In the genomic region with DNA sequence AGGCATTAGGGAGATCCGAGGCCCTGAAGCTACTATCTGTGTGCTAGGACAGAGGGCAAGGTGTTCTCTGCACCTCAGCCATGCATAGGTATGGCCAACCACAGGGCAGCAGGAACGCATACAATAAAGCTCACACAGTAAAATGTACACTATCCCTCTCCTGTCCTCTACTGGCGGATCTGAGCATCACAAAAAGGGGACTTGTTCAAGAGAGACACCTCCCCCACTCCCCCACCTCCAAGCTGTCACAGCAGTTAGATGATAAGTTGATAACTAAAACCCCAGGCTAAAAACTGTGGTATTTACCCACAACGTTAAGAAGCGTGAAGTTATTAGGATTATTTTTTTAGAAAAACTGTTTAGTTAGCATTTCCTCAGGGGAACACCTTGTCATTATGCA, we compare ENCODE assay signal across 17 mouse cellular contexts.
DNase-seq lines count a peak whose midpoint lies in the region; ATAC-seq and TF ChIP-seq lines count a peak whose summit lies in the region.
"Had no signal": no experiment of that assay in that cellular context is flagged by ENCODE, and none has a peak within 500 bp of the region (broad histone marks: within the 10 kb centered on the region; RNA-seq: fewer than 3 reads in every experiment).

No protein-coding gene starts in this region.

- DNase-seq in limb, embryonic 10.5 days (ENCODE audit: low spot score) = no peak
- peak; percentile 9 for DNase-seq in thymus, adult 2 months
- no peak for DNase-seq in thymus, adult 18-20 months
- DNase-seq: cerebellum, postnatal 14 days; embryo, embryonic 11 days; gastrocnemius, postnatal 14 days; heart, adult 2 months; kidney, adult 11 months; kidney, postnatal 14 days; liver, embryonic 13.5 days had no signal

- H3K9me3 ChIP-seq in limb, embryonic 15.5 days = no peaks in the 10 kb centered on the region
- 0 out of 2 replicates have a peak, but pooled peaks cover 2% of the 10 kb centered on the region for H3K9me3 ChIP-seq in limb, embryonic 10.5 days (replicated peaks)
- peaks cover 13% of the 10 kb centered on the region for H3K9me3 ChIP-seq in E14TG2a.4 (ENCODE audit: low read length)
- H3K9me3 ChIP-seq in heart, embryonic 11.5 days (replicated peaks; ENCODE audit: control insufficient read depth, low read length) = no peaks in the 10 kb centered on the region
- H3K9me3 ChIP-seq: embryonic facial prominence, embryonic 15.5 days; liver, embryonic 13.5 days had no signal

- no peak overlapping the region for H3K27ac ChIP-seq in limb, embryonic 15.5 days
- H3K27ac ChIP-seq in limb, embryonic 10.5 days = no peak overlapping the region
- no peak overlapping the region for H3K27ac ChIP-seq in thymus, adult 2 months (ENCODE audit: control insufficient read depth, insufficient read depth, low read length)
- no peak overlapping the region for H3K27ac ChIP-seq in heart, embryonic 11.5 days (ENCODE audit: low read depth, low read length)
- H3K27ac ChIP-seq: embryonic facial prominence, embryonic 15.5 days; heart, adult 2 months; liver, embryonic 13.5 days; neural tube, embryonic 12.5 days had no signal

- TF ChIP-seq POLR2A in thymus, adult 2 months (IDR thresholded peaks at IDR 0.05; ENCODE audit: control insufficient read depth, extremely low read depth, insufficient read depth, low read length, poor library complexity) = no peak

- no peaks in the 10 kb centered on the region for H3K36me3 ChIP-seq in limb, embryonic 15.5 days
- H3K36me3 ChIP-seq in limb, embryonic 10.5 days = no peaks in the 10 kb centered on the region
- H3K36me3 ChIP-seq in thymus, adult 2 months (ENCODE audit: control insufficient read depth, insufficient read depth, low read length) = no peaks in the 10 kb centered on the region
- no peaks in the 10 kb centered on the region for H3K36me3 ChIP-seq in E14TG2a.4 (ENCODE audit: insufficient read depth, low read length)
- H3K36me3 ChIP-seq in heart, embryonic 11.5 days (ENCODE audit: control insufficient read depth, insufficient read depth, low read length) = no peaks in the 10 kb centered on the region
- H3K36me3 ChIP-seq: embryonic facial prominence, embryonic 15.5 days; liver, embryonic 13.5 days; neural tube, embryonic 12.5 days had no signal

- 67% methylated on average over 5 of the region's 5 CpGs for WGBS in limb, embryonic 15.5 days
- WGBS in limb, embryonic 10.5 days = 84% methylated on average over 5 of the region's 5 CpGs
- WGBS in thymus, adult 2 months = 32% methylated on average over 5 of the region's 5 CpGs
- WGBS in heart, embryonic 11.5 days (ENCODE audit: insufficient replicate concordance) = 81% methylated on average over 5 of the region's 5 CpGs

- ATAC-seq in limb, embryonic 15.5 days (ENCODE audit: insufficient number of reproducible peaks, low FRiP score, low TSS enrichment, low read depth) = 0 out of 2 replicates have a peak, but pooled peaks have one; percentile 26
- ATAC-seq in megakaryocyte progenitor cell, adult 5-6 weeks (replicated peaks; ENCODE audit: poor library complexity) = peak; percentile 40
- ATAC-seq in inflammation-experienced regulatory T-cells, adult 6 months = no peak
- ATAC-seq in heart, embryonic 11.5 days (replicated peaks; ENCODE audit: insufficient number of reproducible peaks, low FRiP score, low TSS enrichment) = no peak

- H3K27me3 ChIP-seq in limb, embryonic 15.5 days = no peaks in the 10 kb centered on the region
- no peaks in the 10 kb centered on the region for H3K27me3 ChIP-seq in limb, embryonic 10.5 days (ENCODE audit: low read depth, poor library complexity, severe bottlenecking)
- H3K27me3 ChIP-seq in thymus, adult 2 months (ENCODE audit: control insufficient read depth, insufficient read depth, low read length) = no peaks in the 10 kb centered on the region
- H3K27me3 ChIP-seq in E14TG2a.4 (ENCODE audit: insufficient read depth, low read length) = peaks cover 18% of the 10 kb centered on the region
- no peaks in the 10 kb centered on the region for H3K27me3 ChIP-seq in heart, embryonic 11.5 days (ENCODE audit: control insufficient read depth, insufficient read depth, low read length)
- H3K27me3 ChIP-seq: embryonic facial prominence, embryonic 15.5 days; liver, embryonic 13.5 days; neural tube, embryonic 12.5 days had no signal

- peaks cover 13% of the 10 kb centered on the region for H3K4me1 ChIP-seq in limb, embryonic 15.5 days
- H3K4me1 ChIP-seq in limb, embryonic 10.5 days = peaks cover 24% of the 10 kb centered on the region
- H3K4me1 ChIP-seq in thymus, adult 2 months (replicated peaks; ENCODE audit: control insufficient read depth, insufficient read depth, low read length) = peaks cover 11% of the 10 kb centered on the region
- peaks cover 2% of the 10 kb centered on the region; the same call in 1 of the 2 replicates for H3K4me1 ChIP-seq in E14TG2a.4 (replicated peaks; ENCODE audit: low read depth, low read length)
- peaks cover 17% of the 10 kb centered on the region for H3K4me1 ChIP-seq in heart, embryonic 11.5 days (ENCODE audit: control insufficient read depth, insufficient read depth, low read length)

- no peak overlapping the region for H3K4me3 ChIP-seq in limb, embryonic 15.5 days
- no peak overlapping the region for H3K4me3 ChIP-seq in limb, embryonic 10.5 days
- no peak overlapping the region for H3K4me3 ChIP-seq in thymus, adult 2 months (ENCODE audit: control insufficient read depth, insufficient read depth, low read length)
- no peak overlapping the region for H3K4me3 ChIP-seq in E14TG2a.4 (replicated peaks; ENCODE audit: low read length)
- H3K4me3 ChIP-seq in heart, embryonic 11.5 days (ENCODE audit: low read depth, low read length) = no peak overlapping the region
- H3K4me3 ChIP-seq: embryonic facial prominence, embryonic 15.5 days; heart, adult 2 months; liver, embryonic 13.5 days; neural tube, embryonic 12.5 days had no signal

- no peak overlapping the region for H3K4me2 ChIP-seq in limb, embryonic 15.5 days
- no peak overlapping the region for H3K4me2 ChIP-seq in heart, embryonic 11.5 days
- H3K4me2 ChIP-seq: embryonic facial prominence, embryonic 15.5 days; liver, embryonic 13.5 days; neural tube, embryonic 12.5 days had no signal

- no peak overlapping the region for H3K9ac ChIP-seq in limb, embryonic 15.5 days
- no peak overlapping the region for H3K9ac ChIP-seq in heart, embryonic 11.5 days (ENCODE audit: low read depth, low read length)
- H3K9ac ChIP-seq: embryonic facial prominence, embryonic 15.5 days; liver, embryonic 13.5 days; neural tube, embryonic 12.5 days had no signal

- no peak for TF ChIP-seq CTCF in thymus, adult 2 months (IDR thresholded peaks at IDR 0.05; ENCODE audit: borderline replicate concordance, control insufficient read depth, extremely low read depth, insufficient read depth, low read length, poor library complexity)
- 0 out of 2 replicates have a peak, but pooled peaks have one; percentile 7 for TF ChIP-seq CTCF in E14TG2a.4 (conservative IDR thresholded peaks at IDR 0.05; ENCODE audit: low read length)

Comparison
In these comparisons a context has a peak if more than half of its experiments do, and no peak if none do; other contexts are left out.
1. ATAC-seq: peak in limb, embryonic 15.5 days (single experiment) and megakaryocyte progenitor cell, adult 5-6 weeks (single experiment); none in inflammation-experienced regulatory T-cells, adult 6 months (single experiment) and heart, embryonic 11.5 days (single experiment).